Comparison of ENCODE assay signal across 22 mouse cellular contexts in genomic region chr1:160305826-160306225, GRCm38 (mm10).
DNase-seq lines count a peak whose midpoint lies in the region; ATAC-seq and TF ChIP-seq lines count a peak whose summit lies in the region.
"Had no signal": no experiment of that assay in that cellular context is flagged by ENCODE, and none has a peak within 500 bp of the region (broad histone marks: within the 10 kb centered on the region; RNA-seq: fewer than 3 reads in every experiment).

No protein-coding gene starts in this region.

- no peak for TF ChIP-seq POLR2A in MEL (IDR thresholded peaks at IDR 0.05; ENCODE audit: control insufficient read depth in 1 of 2, insufficient read depth in 1 of 2, low read depth in 1 of 2, low read length in 2 of 2, poor library complexity in 1 of 2)

- H3K27me3 ChIP-seq in liver, embryonic 12.5 days (replicated peaks): no peaks in the 10 kb centered on the region
- no peaks in the 10 kb centered on the region for H3K27me3 ChIP-seq in liver, postnatal 0 days (ENCODE audit: insufficient read depth, low read length)
- H3K27me3 ChIP-seq in MEL (ENCODE audit: control insufficient read depth in 1 of 2, insufficient read depth in 2 of 2, low read length in 2 of 2): no peaks in the 10 kb centered on the region
- no peaks in the 10 kb centered on the region for H3K27me3 ChIP-seq in liver, embryonic 13.5 days
- no peaks in the 10 kb centered on the region for H3K27me3 ChIP-seq in liver, embryonic 16.5 days (ENCODE audit: control insufficient read depth, insufficient read depth, low read depth, low read length)
- 0 out of 2 replicates have a peak, but pooled peaks cover 2% of the 10 kb centered on the region for H3K27me3 ChIP-seq in kidney, embryonic 16.5 days (ENCODE audit: insufficient read depth, low read length)
- H3K27me3 ChIP-seq: forebrain, embryonic 13.5 days had no signal

- no peak for TF ChIP-seq EP300 in liver, postnatal 0 days (IDR thresholded peaks at IDR 0.05; ENCODE audit: low read depth)
- peak; percentile 48 to 54 for TF ChIP-seq EP300 in MEL (IDR thresholded peaks at IDR 0.05; ENCODE audit: low read depth in 1 of 2, low read length in 2 of 2)

- TF ChIP-seq CTCF in liver, postnatal 0 days (IDR thresholded peaks at IDR 0.05; ENCODE audit: low read depth): no peak
- TF ChIP-seq CTCF in MEL (IDR thresholded peaks at IDR 0.05 in 2 of 3, conservative IDR thresholded peaks at IDR 0.05 in 1 of 3; ENCODE audit: control insufficient read depth in 1 of 3, insufficient read depth in 1 of 3, low read depth in 2 of 3, low read length in 3 of 3, poor library complexity in 1 of 3, severe bottlenecking in 1 of 3): no peak

- DNase-seq in liver, postnatal 0 days: no peak
- no peak for DNase-seq in MEL (ENCODE audit: low read depth, low spot score)
- no peak for DNase-seq in liver, embryonic 13.5 days
- DNase-seq in embryo, embryonic 10 days (ENCODE audit: low spot score): no peak
- DNase-seq: adrenal gland, adult 8-10 months; adrenal gland, postnatal 25 days; cerebellum, adult 11-12 months; cerebellum, adult 8-10 months; cerebellum, postnatal 36 days; gastrocnemius, postnatal 10 days; gastrocnemius, postnatal 36 days; heart, postnatal 4 days had no signal

- H3K27ac ChIP-seq in liver, embryonic 12.5 days: no peak overlapping the region
- no peak overlapping the region for H3K27ac ChIP-seq in liver, postnatal 0 days (ENCODE audit: low read depth)
- H3K27ac ChIP-seq in MEL (ENCODE audit: control insufficient read depth, low read depth, low read length): no peak overlapping the region
- no peak overlapping the region for H3K27ac ChIP-seq in liver, embryonic 13.5 days
- no peak overlapping the region for H3K27ac ChIP-seq in liver, embryonic 16.5 days (ENCODE audit: low read length)
- H3K27ac ChIP-seq in kidney, embryonic 16.5 days (ENCODE audit: low read length): no peak overlapping the region
- H3K27ac ChIP-seq: forebrain, embryonic 10.5 days; forebrain, embryonic 13.5 days; hindbrain, embryonic 14.5 days; hindbrain, postnatal 0 days had no signal

- peaks cover 84% of the 10 kb centered on the region for H3K4me1 ChIP-seq in liver, embryonic 12.5 days
- peaks cover 19% of the 10 kb centered on the region for H3K4me1 ChIP-seq in liver, postnatal 0 days (ENCODE audit: insufficient read depth)
- peaks cover 32 to 44% of the 10 kb centered on the region in 2 experiments for H3K4me1 ChIP-seq in MEL (ENCODE audit: control insufficient read depth in 1 of 2, insufficient read depth in 2 of 2, low read length in 2 of 2)
- peaks cover 79% of the 10 kb centered on the region for H3K4me1 ChIP-seq in liver, embryonic 13.5 days (replicated peaks)
- H3K4me1 ChIP-seq in liver, embryonic 16.5 days (ENCODE audit: control insufficient read depth, low read depth, low read length): peaks cover 27% of the 10 kb centered on the region
- H3K4me1 ChIP-seq in kidney, embryonic 16.5 days (ENCODE audit: insufficient read depth, low read length): peaks cover 6% of the 10 kb centered on the region; the same call in 1 of the 2 replicates

- TF ChIP-seq RAD21 in MEL (IDR thresholded peaks at IDR 0.05; ENCODE audit: low read depth, low read length): no peak

- H3K4me2 ChIP-seq in liver, embryonic 12.5 days: peak overlapping the region; percentile 59
- H3K4me2 ChIP-seq in liver, postnatal 0 days (ENCODE audit: low read depth, low read length): no peak overlapping the region; the same call in none of the 2 replicates
- H3K4me2 ChIP-seq in liver, embryonic 13.5 days: peak overlapping the region; percentile 36
- H3K4me2 ChIP-seq in liver, embryonic 16.5 days (ENCODE audit: low read depth, low read length): 0 out of 2 replicates have a peak overlapping the region, but pooled peaks have one; percentile 3
- H3K4me2 ChIP-seq in kidney, embryonic 16.5 days (replicated peaks; ENCODE audit: low read depth, low read length): no peak overlapping the region
- H3K4me2 ChIP-seq: forebrain, embryonic 13.5 days; heart, embryonic 11.5 days; hindbrain, embryonic 14.5 days had no signal

- no peaks in the 10 kb centered on the region for H3K36me3 ChIP-seq in liver, embryonic 12.5 days
- H3K36me3 ChIP-seq in liver, postnatal 0 days (replicated peaks; ENCODE audit: insufficient read depth, low read length): no peaks in the 10 kb centered on the region
- peaks cover 0 to 52% of the 10 kb centered on the region in 2 experiments; a peak in 2 of 4 replicates for H3K36me3 ChIP-seq in MEL (ENCODE audit: control insufficient read depth in 1 of 2, insufficient read depth in 2 of 2, low read length in 2 of 2)
- no peaks in the 10 kb centered on the region for H3K36me3 ChIP-seq in liver, embryonic 13.5 days
- no peaks in the 10 kb centered on the region for H3K36me3 ChIP-seq in liver, embryonic 16.5 days (ENCODE audit: control insufficient read depth, insufficient read depth)
- no peaks in the 10 kb centered on the region for H3K36me3 ChIP-seq in kidney, embryonic 16.5 days (ENCODE audit: insufficient read depth, low read length)
- H3K36me3 ChIP-seq: forebrain, embryonic 10.5 days had no signal

- H3K9ac ChIP-seq in liver, embryonic 12.5 days: no peak overlapping the region
- no peak overlapping the region for H3K9ac ChIP-seq in liver, postnatal 0 days (replicated peaks)
- H3K9ac ChIP-seq in MEL (ENCODE audit: control insufficient read depth, low read depth, low read length, poor library complexity, severe bottlenecking): no peak overlapping the region; the same call in 1 of the 2 replicates
- no peak overlapping the region for H3K9ac ChIP-seq in liver, embryonic 13.5 days
- H3K9ac ChIP-seq in liver, embryonic 16.5 days (ENCODE audit: low read depth, low read length): no peak overlapping the region
- no peak overlapping the region for H3K9ac ChIP-seq in kidney, embryonic 16.5 days (replicated peaks; ENCODE audit: low read length)
- H3K9ac ChIP-seq: forebrain, embryonic 13.5 days; hindbrain, embryonic 14.5 days had no signal

- H3K9me3 ChIP-seq in liver, embryonic 12.5 days (replicated peaks): no peaks in the 10 kb centered on the region
- no peaks in the 10 kb centered on the region for H3K9me3 ChIP-seq in liver, postnatal 0 days (ENCODE audit: low read length)
- H3K9me3 ChIP-seq in MEL (replicated peaks; ENCODE audit: insufficient read depth, low read length): no peaks in the 10 kb centered on the region
- H3K9me3 ChIP-seq in liver, embryonic 13.5 days (replicated peaks): no peaks in the 10 kb centered on the region
- no peaks in the 10 kb centered on the region for H3K9me3 ChIP-seq in liver, embryonic 16.5 days (replicated peaks; ENCODE audit: control insufficient read depth, low read length)
- no peaks in the 10 kb centered on the region for H3K9me3 ChIP-seq in kidney, embryonic 16.5 days (ENCODE audit: low read length)
- H3K9me3 ChIP-seq: forebrain, embryonic 10.5 days; forebrain, embryonic 13.5 days had no signal

- peaks cover 3% of the 10 kb centered on the region; the same call in 1 of the 2 replicates for H3K79me2 ChIP-seq in MEL (ENCODE audit: control insufficient read depth, insufficient read depth, low read length, poor library complexity)

- H3K4me3 ChIP-seq in liver, embryonic 12.5 days: peak overlapping the region; percentile 35; the same call in 1 of the 2 replicates
- no peak overlapping the region for H3K4me3 ChIP-seq in liver, postnatal 0 days (ENCODE audit: low read depth, low read length)
- H3K4me3 ChIP-seq in MEL (ENCODE audit: control insufficient read depth in 1 of 2, insufficient read depth in 1 of 2, low read depth in 2 of 2, low read length in 2 of 2): peak overlapping the region in 1 of 2 experiments; percentile 24; a peak in 1 of 4 replicates
- no peak overlapping the region for H3K4me3 ChIP-seq in liver, embryonic 13.5 days (replicated peaks)
- no peak overlapping the region for H3K4me3 ChIP-seq in liver, embryonic 16.5 days (ENCODE audit: low read depth, low read length)
- no peak overlapping the region for H3K4me3 ChIP-seq in kidney, embryonic 16.5 days (ENCODE audit: low read length)
- H3K4me3 ChIP-seq: forebrain, embryonic 10.5 days; forebrain, embryonic 13.5 days had no signal

- no peak for ATAC-seq in liver, embryonic 12.5 days
- ATAC-seq in liver, postnatal 0 days: no peak
- no peak for ATAC-seq in liver, embryonic 13.5 days (ENCODE audit: low read depth)
- no peak for ATAC-seq in liver, embryonic 16.5 days (ENCODE audit: low read depth)
- no peak for ATAC-seq in kidney, embryonic 16.5 days (ENCODE audit: low FRiP score, low TSS enrichment)
- ATAC-seq: CD4-positive, CD25-positive, alpha-beta regulatory T cell, adult 4 months; forebrain, embryonic 13.5 days; forebrain, embryonic 16.5 days; hindbrain, postnatal 0 days had no signal

- 19% methylated on average over 1 of the region's 1 CpGs for WGBS in liver, embryonic 12.5 days (ENCODE audit: insufficient replicate concordance)
- WGBS in liver, postnatal 0 days (ENCODE audit: insufficient replicate concordance): 36% methylated on average over 1 of the region's 1 CpGs
- 28% methylated on average over 1 of the region's 1 CpGs for WGBS in liver, embryonic 13.5 days (ENCODE audit: insufficient replicate concordance)
- 10% methylated on average over 1 of the region's 1 CpGs for WGBS in liver, embryonic 16.5 days (ENCODE audit: insufficient replicate concordance)
- 89% methylated on average over 1 of the region's 1 CpGs for WGBS in kidney, embryonic 16.5 days

TF ChIP-seq in MEL, 35 proteins besides CTCF, POLR2A, EP300 and RAD21:
- peak; percentile 50; the same call in 1 of the 2 replicates for TF ChIP-seq TCF12 (IDR thresholded peaks at IDR 0.05; ENCODE audit: low read depth, low read length)
- TF ChIP-seq GATA1 (IDR thresholded peaks at IDR 0.05; ENCODE audit: low read depth, low read length): peak; percentile 61
- peak; percentile 22; the same call in 1 of the 2 replicates for TF ChIP-seq ETS1 (IDR thresholded peaks at IDR 0.05; ENCODE audit: low read depth, low read length)
- no peak for TF ChIP-seq NELFE (IDR thresholded peaks at IDR 0.05; ENCODE audit: low read depth, low read length)
- TF ChIP-seq MYC (IDR thresholded peaks at IDR 0.05; ENCODE audit: low read depth, low read length): 0 out of 2 replicates have a peak, but pooled peaks have one; percentile 21
- peak; percentile 60; the same call in 1 of the 2 replicates for TF ChIP-seq RCOR1 (IDR thresholded peaks at IDR 0.05; ENCODE audit: low read depth, low read length)
- no peak for TF ChIP-seq SMC3 (IDR thresholded peaks at IDR 0.05; ENCODE audit: low read depth, low read length)
- TF ChIP-seq MAFK (IDR thresholded peaks at IDR 0.05; ENCODE audit: borderline replicate concordance, low read depth, low read length): no peak
- TF ChIP-seq TBP (IDR thresholded peaks at IDR 0.05; ENCODE audit: low read depth, low read length): no peak

Comparison
In these comparisons a context has a peak if more than half of its experiments do, and no peak if none do; other contexts are left out.
1. H3K4me2 ChIP-seq: peak in liver, embryonic 12.5 days (single experiment), liver, embryonic 13.5 days (single experiment) and liver, embryonic 16.5 days (single experiment); none in liver, postnatal 0 days (single experiment) and kidney, embryonic 16.5 days (single experiment).